Mouse (Mus musculus): ENCODE measurements around the gene Tmem216. TPM values are rescaled to one million over a fixed set of nuclear protein-coding genes. Genes with fewer than 3 reads are reported as not detected.
A peak's percentile ranks its signal among the peaks of the same experiment; 100 is the strongest.

Tmem216 gene
- polyA plus RNA-seq, 2 experiments, result 51.3 to 55.8 TPM

- ATAC-seq (ENCODE audit: low FRiP score, low read depth), result peak; percentile 71
These were observed 46.7 kb upstream of the Tmem216 start for GRCm38 (mm10) chr19:10602787-10603186.

DNA sequence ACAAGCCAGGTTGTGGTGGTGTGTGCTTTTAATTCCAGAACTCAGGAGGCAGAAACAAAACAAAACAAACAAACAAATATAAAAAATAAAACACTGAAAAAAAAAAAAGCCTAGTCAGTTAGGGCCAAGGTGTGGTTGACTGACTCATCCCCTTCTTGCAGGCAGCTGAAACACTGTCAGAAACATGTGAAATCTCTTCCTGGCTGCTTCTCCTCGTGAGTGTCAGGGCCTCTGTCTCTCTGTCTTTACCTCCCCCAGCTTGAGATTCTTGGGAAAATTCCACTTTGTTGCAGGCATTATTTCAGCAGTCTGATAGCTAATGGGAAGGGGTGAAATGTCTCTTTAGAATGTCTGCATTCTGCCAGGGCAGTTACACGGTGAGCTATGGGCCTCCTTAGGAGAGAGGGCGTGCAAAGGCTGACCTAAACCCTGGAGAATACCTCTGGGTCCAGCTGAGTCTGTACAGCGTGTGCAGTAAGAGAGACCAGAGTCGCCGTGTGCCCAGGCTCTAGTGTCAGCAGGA is 46.3 kb upstream of the Tmem216 start:
- Histone ChIP-seq H3K27me3 (ENCODE audit: control insufficient read depth, insufficient read depth, low read length) (no peaks in the 10 kb centered on the region), H3K4me1 (ENCODE audit: control insufficient read depth, insufficient read depth, low read length) (peaks cover 21% of the 10 kb centered on the region), H3K27ac (replicated peaks; ENCODE audit: low read depth, low read length) (peak overlapping the region; percentile 88), H3K36me3 (ENCODE audit: control insufficient read depth, insufficient read depth, low read length) (peaks cover 18% of the 10 kb centered on the region), H3K4me3 (replicated peaks; ENCODE audit: low read length) (peak overlapping the region; percentile 35), H3K4me2 (replicated peaks; ENCODE audit: low read depth, low read length, severe bottlenecking) (peak overlapping the region; percentile 62), H3K9me3 (ENCODE audit: control insufficient read depth, low read length) (no peaks in the 10 kb centered on the region), H3K9ac (ENCODE audit: low read depth, low read length, severe bottlenecking) (peak overlapping the region; percentile 72)
- DNase-seq (ENCODE audit: low spot score), result no peak
- peak; percentile 7; the same call in 1 of the 2 replicates for ATAC-seq (ENCODE audit: low FRiP score, low read depth)
- no peak for TF ChIP-seq POLR2A (IDR thresholded peaks at IDR 0.05; ENCODE audit: borderline replicate concordance, extremely low read depth, insufficient read depth, insufficient read length)
- 7% methylated on average over 6 of the region's 6 CpGs for WGBS

More at GRCm38 (mm10) chr19:10602787-10603186, 46.7 kb upstream of the Tmem216 start:
- Histone ChIP-seq H3K27ac (replicated peaks; ENCODE audit: low read depth, low read length) (peak overlapping the region; percentile 88), H3K9me3 (ENCODE audit: control insufficient read depth, low read length) (no peaks in the 10 kb centered on the region), H3K4me2 (replicated peaks; ENCODE audit: low read depth, low read length, severe bottlenecking) (peak overlapping the region; percentile 62), H3K27me3 (ENCODE audit: control insufficient read depth, insufficient read depth, low read length) (no peaks in the 10 kb centered on the region), H3K9ac (ENCODE audit: low read depth, low read length, severe bottlenecking) (peak overlapping the region; percentile 72), H3K36me3 (ENCODE audit: control insufficient read depth, insufficient read depth, low read length) (peaks cover 22% of the 10 kb centered on the region), H3K4me1 (ENCODE audit: control insufficient read depth, insufficient read depth, low read length) (peaks cover 21% of the 10 kb centered on the region), H3K4me3 (replicated peaks; ENCODE audit: low read length) (peak overlapping the region; percentile 35)
- DNase-seq (ENCODE audit: low spot score), result peak; percentile 96
- peak; percentile 93; the same call in 1 of the 2 replicates for TF ChIP-seq POLR2A (IDR thresholded peaks at IDR 0.05; ENCODE audit: borderline replicate concordance, extremely low read depth, insufficient read depth, insufficient read length)
- WGBS, result 1% methylated on average over 9 of the region's 9 CpGs

DNA sequence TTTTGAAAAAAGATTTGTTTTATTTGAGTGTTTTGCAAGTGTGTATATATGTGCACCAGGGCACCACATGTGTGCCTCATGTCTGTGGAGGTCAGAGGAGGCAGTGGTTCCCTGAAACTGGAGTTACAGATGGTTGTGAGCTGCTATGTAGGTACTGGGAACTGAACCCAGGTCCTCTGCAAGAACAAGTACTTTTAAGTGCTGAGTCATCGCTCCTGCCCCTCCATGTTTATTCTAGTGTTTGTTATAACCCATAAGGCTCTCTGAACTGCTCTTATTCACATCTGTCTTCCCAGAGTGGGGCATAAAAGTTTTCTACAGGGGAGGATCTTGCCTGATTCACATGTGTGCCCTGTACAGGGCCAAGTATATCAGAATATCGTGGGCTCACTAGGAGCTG is 43.6 kb upstream of the Tmem216 start:
- Histone ChIP-seq H3K9me3 (ENCODE audit: control insufficient read depth, low read length) (no peaks in the 10 kb centered on the region), H3K27me3 (ENCODE audit: control insufficient read depth, insufficient read depth, low read length) (no peaks in the 10 kb centered on the region), H3K9ac (ENCODE audit: low read depth, low read length, severe bottlenecking) (no peak overlapping the region), H3K4me1 (ENCODE audit: control insufficient read depth, insufficient read depth, low read length) (peaks cover 12% of the 10 kb centered on the region), H3K4me2 (replicated peaks; ENCODE audit: low read depth, low read length, severe bottlenecking) (no peak overlapping the region), H3K36me3 (ENCODE audit: control insufficient read depth, insufficient read depth, low read length) (peaks cover 33% of the 10 kb centered on the region; the same call in 1 of the 2 replicates), H3K27ac (replicated peaks; ENCODE audit: low read depth, low read length) (no peak overlapping the region), H3K4me3 (replicated peaks; ENCODE audit: low read length) (no peak overlapping the region)
- no peak for ATAC-seq (ENCODE audit: low FRiP score, low read depth)
- DNase-seq (ENCODE audit: low spot score), result no peak
- TF ChIP-seq POLR2A (IDR thresholded peaks at IDR 0.05; ENCODE audit: borderline replicate concordance, extremely low read depth, insufficient read depth, insufficient read length), result no peak
- WGBS, result 89% methylated on average over 2 of the region's 2 CpGs

- peaks cover 8% of the 10 kb centered on the region for H3K4me1 ChIP-seq (ENCODE audit: control insufficient read depth, insufficient read depth, low read length)
- H3K9me3 ChIP-seq (ENCODE audit: control insufficient read depth, low read length), result no peaks in the 10 kb centered on the region
- no peak overlapping the region for H3K4me3 ChIP-seq (replicated peaks; ENCODE audit: low read length)
- DNase-seq (ENCODE audit: low spot score) (no peak), ATAC-seq (ENCODE audit: low FRiP score, low read depth) (no peak)
- no peak overlapping the region for H3K9ac ChIP-seq (ENCODE audit: low read depth, low read length, severe bottlenecking)
- no peak for TF ChIP-seq POLR2A (IDR thresholded peaks at IDR 0.05; ENCODE audit: borderline replicate concordance, extremely low read depth, insufficient read depth, insufficient read length)
- H3K4me2 ChIP-seq (replicated peaks; ENCODE audit: low read depth, low read length, severe bottlenecking), result no peak overlapping the region
- no peaks in the 10 kb centered on the region for H3K27me3 ChIP-seq (ENCODE audit: control insufficient read depth, insufficient read depth, low read length)
- no peak overlapping the region for H3K27ac ChIP-seq (replicated peaks; ENCODE audit: low read depth, low read length)
- 33% methylated on average over 3 of the region's 3 CpGs for WGBS
- H3K36me3 ChIP-seq (ENCODE audit: control insufficient read depth, insufficient read depth, low read length), result peaks cover 38% of the 10 kb centered on the region
These were observed 42.1 kb upstream of the Tmem216 start for GRCm38 (mm10) chr19:10598188-10598587.

- Histone ChIP-seq H3K36me3 (ENCODE audit: control insufficient read depth, insufficient read depth, low read length) (peaks cover 48% of the 10 kb centered on the region), H3K27me3 (ENCODE audit: control insufficient read depth, insufficient read depth, low read length) (no peaks in the 10 kb centered on the region), H3K9ac (ENCODE audit: low read depth, low read length, severe bottlenecking) (no peak overlapping the region), H3K4me1 (ENCODE audit: control insufficient read depth, insufficient read depth, low read length) (no peaks in the 10 kb centered on the region), H3K27ac (replicated peaks; ENCODE audit: low read depth, low read length) (no peak overlapping the region), H3K4me2 (replicated peaks; ENCODE audit: low read depth, low read length, severe bottlenecking) (no peak overlapping the region), H3K4me3 (replicated peaks; ENCODE audit: low read length) (no peak overlapping the region), H3K9me3 (ENCODE audit: control insufficient read depth, low read length) (no peaks in the 10 kb centered on the region)
- no peak for DNase-seq (ENCODE audit: low spot score)
- WGBS, result 89% methylated on average over 6 of the region's 6 CpGs
- no peak for TF ChIP-seq POLR2A (IDR thresholded peaks at IDR 0.05; ENCODE audit: borderline replicate concordance, extremely low read depth, insufficient read depth, insufficient read length)
- ATAC-seq (ENCODE audit: low FRiP score, low read depth), result no peak
These were observed 35.8 kb upstream of the Tmem216 start for GRCm38 (mm10) chr19:10591659-10592377.

Measured in limb, embryonic 14.5 days (tissue).